Mouse (Mus musculus): ENCODE measurements at regions not wholly inside any gene's neighbourhood (a gene's known extent, or its start where the extent isn't known, plus 50 kb on each side); places are given as distances from the start of the nearest gene placed in this dataset.

- H3K4me3 ChIP-seq (replicated peaks) = no peak overlapping the region
- H3K9me3 ChIP-seq (ENCODE audit: control insufficient read depth, low read length) = peaks cover 6% of the 10 kb centered on the region
- peaks cover 2% of the 10 kb centered on the region; the same call in 1 of the 2 replicates for H3K4me1 ChIP-seq (ENCODE audit: control insufficient read depth)
- H3K36me3 ChIP-seq (ENCODE audit: control insufficient read depth) = no peaks in the 10 kb centered on the region
- peaks cover 82% of the 10 kb centered on the region for H3K27me3 ChIP-seq (ENCODE audit: control insufficient read depth)
- TF ChIP-seq TAL1 (IDR thresholded peaks at IDR 0.05; ENCODE audit: low read length) (no peak), GATA1 (IDR thresholded peaks at IDR 0.05; ENCODE audit: low read length) (no peak)
These were observed 86.2 kb downstream of the 2410131K14Rik start for GRCm38 (mm10) chr5:118331286-118331607.

- peaks cover 6% of the 10 kb centered on the region for H3K9me3 ChIP-seq (ENCODE audit: control insufficient read depth, low read length)
- TF ChIP-seq TAL1 (IDR thresholded peaks at IDR 0.05; ENCODE audit: low read length) = no peak
- TF ChIP-seq GATA1 (IDR thresholded peaks at IDR 0.05; ENCODE audit: low read length) = no peak
- no peaks in the 10 kb centered on the region for H3K36me3 ChIP-seq (ENCODE audit: control insufficient read depth)
- H3K4me1 ChIP-seq (ENCODE audit: control insufficient read depth) = peaks cover 2% of the 10 kb centered on the region; the same call in 1 of the 2 replicates
- no peak overlapping the region for H3K4me3 ChIP-seq (replicated peaks)
- peaks cover 76% of the 10 kb centered on the region for H3K27me3 ChIP-seq (ENCODE audit: control insufficient read depth)
These were observed 86.8 kb downstream of the 2410131K14Rik start for GRCm38 (mm10) chr5:118331608-118332394.

GRCm38 (mm10) chr5:118334054-118334453 lies 89.0 kb downstream of the 2410131K14Rik start:
- H3K36me3 ChIP-seq (ENCODE audit: control insufficient read depth) = no peaks in the 10 kb centered on the region
- H3K4me1 ChIP-seq (ENCODE audit: control insufficient read depth) = peaks cover 3% of the 10 kb centered on the region; the same call in 1 of the 2 replicates
- no peak for TF ChIP-seq TAL1 (IDR thresholded peaks at IDR 0.05; ENCODE audit: low read length)
- TF ChIP-seq GATA1 (IDR thresholded peaks at IDR 0.05; ENCODE audit: low read length) = no peak
- peaks cover 6% of the 10 kb centered on the region for H3K9me3 ChIP-seq (ENCODE audit: control insufficient read depth, low read length)
- no peak overlapping the region for H3K4me3 ChIP-seq (replicated peaks)
- peaks cover 54% of the 10 kb centered on the region for H3K27me3 ChIP-seq (ENCODE audit: control insufficient read depth)

GRCm38 (mm10) chr5:118338186-118338585 lies 93.2 kb downstream of the 2410131K14Rik start:
- Histone ChIP-seq H3K27me3 (ENCODE audit: control insufficient read depth) (peaks cover 13% of the 10 kb centered on the region), H3K4me3 (replicated peaks) (no peak overlapping the region), H3K9me3 (ENCODE audit: control insufficient read depth, low read length) (peaks cover 6% of the 10 kb centered on the region), H3K4me1 (ENCODE audit: control insufficient read depth) (peaks cover 3% of the 10 kb centered on the region; the same call in 1 of the 2 replicates), H3K36me3 (ENCODE audit: control insufficient read depth) (no peaks in the 10 kb centered on the region)
- TF ChIP-seq GATA1 (IDR thresholded peaks at IDR 0.05; ENCODE audit: low read length) (no peak), TAL1 (IDR thresholded peaks at IDR 0.05; ENCODE audit: low read length) (no peak)

- no peak overlapping the region for H3K4me3 ChIP-seq (replicated peaks)
- TF ChIP-seq TAL1 (IDR thresholded peaks at IDR 0.05; ENCODE audit: low read length) = no peak
- TF ChIP-seq GATA1 (IDR thresholded peaks at IDR 0.05; ENCODE audit: low read length) = no peak
- H3K36me3 ChIP-seq (ENCODE audit: control insufficient read depth) = no peaks in the 10 kb centered on the region
- H3K9me3 ChIP-seq (ENCODE audit: control insufficient read depth, low read length) = no peaks in the 10 kb centered on the region
- H3K27me3 ChIP-seq (ENCODE audit: control insufficient read depth) = no peaks in the 10 kb centered on the region; the same call in 1 of the 2 replicates
- H3K4me1 ChIP-seq (ENCODE audit: control insufficient read depth) = 0 out of 2 replicates have a peak, but pooled peaks cover 1% of the 10 kb centered on the region
These were observed 94.9 kb downstream of the 2410131K14Rik start for GRCm38 (mm10) chr5:118339676-118340661.

GRCm38 (mm10) chr5:118343444-118344320 lies 98.7 kb downstream of the 2410131K14Rik start:
- Histone ChIP-seq H3K4me1 (ENCODE audit: control insufficient read depth) (0 out of 2 replicates have a peak, but pooled peaks cover 1% of the 10 kb centered on the region), H3K4me3 (replicated peaks) (no peak overlapping the region), H3K36me3 (ENCODE audit: control insufficient read depth) (no peaks in the 10 kb centered on the region), H3K9me3 (ENCODE audit: control insufficient read depth, low read length) (no peaks in the 10 kb centered on the region), H3K27me3 (ENCODE audit: control insufficient read depth) (no peaks in the 10 kb centered on the region; the same call in 1 of the 2 replicates)
- no peak for TF ChIP-seq GATA1 (IDR thresholded peaks at IDR 0.05; ENCODE audit: low read length)
- no peak for TF ChIP-seq TAL1 (IDR thresholded peaks at IDR 0.05; ENCODE audit: low read length)

GRCm38 (mm10) chr5:118345226-118345625 lies 100.2 kb downstream of the 2410131K14Rik start:
- no peaks in the 10 kb centered on the region for H3K9me3 ChIP-seq (ENCODE audit: control insufficient read depth, low read length)
- H3K4me3 ChIP-seq (replicated peaks) = no peak overlapping the region
- TF ChIP-seq TAL1 (IDR thresholded peaks at IDR 0.05; ENCODE audit: low read length) (no peak), GATA1 (IDR thresholded peaks at IDR 0.05; ENCODE audit: low read length) (no peak)
- H3K4me1 ChIP-seq (ENCODE audit: control insufficient read depth) = no peaks in the 10 kb centered on the region
- no peaks in the 10 kb centered on the region; the same call in 1 of the 2 replicates for H3K27me3 ChIP-seq (ENCODE audit: control insufficient read depth)
- H3K36me3 ChIP-seq (ENCODE audit: control insufficient read depth) = no peaks in the 10 kb centered on the region

GRCm38 (mm10) chr5:118349057-118349456 lies 104.0 kb downstream of the 2410131K14Rik start:
- no peaks in the 10 kb centered on the region for H3K27me3 ChIP-seq (ENCODE audit: control insufficient read depth)
- H3K4me3 ChIP-seq (replicated peaks) = no peak overlapping the region
- peaks cover 3% of the 10 kb centered on the region; the same call in 1 of the 2 replicates for H3K9me3 ChIP-seq (ENCODE audit: control insufficient read depth, low read length)
- peaks cover 2% of the 10 kb centered on the region; the same call in 1 of the 2 replicates for H3K4me1 ChIP-seq (ENCODE audit: control insufficient read depth)
- TF ChIP-seq GATA1 (IDR thresholded peaks at IDR 0.05; ENCODE audit: low read length) (no peak), TAL1 (IDR thresholded peaks at IDR 0.05; ENCODE audit: low read length) (no peak)
- no peaks in the 10 kb centered on the region for H3K36me3 ChIP-seq (ENCODE audit: control insufficient read depth)

Measured in erythroblast, embryonic 14.5 days (primary cell).